Mouse (Mus musculus) adrenal gland, adult 18-20 months (tissue): ENCODE measurements around the gene Prex1. TPM values are rescaled to one million over a fixed set of nuclear protein-coding genes. Genes with fewer than 3 reads are reported as not detected.

ENCODE experiments used
- DNase-seq, 2 experiments: peaks; one replicate each; pipeline ENCODE4 v3.0.0; 2021 to 2022; ENCODE audit warnings: low spot score in 2 of 2
- total RNA-seq, 2 experiments: library from RNA; stranded (reverse); gene quantifications; 1 replicate in 1 of 2; 2 replicates in 1 of 2; pipeline ENCODE4 v1.2.3; 2021

The Prex1 gene
- total RNA-seq, 2 experiments from 2014 or later = 9.4 to 12.7 TPM

- no peak for DNase-seq
These were observed 14.2 kb upstream of the Prex1 start for GRCm38 (mm10) chr2:166727790-166728189.

GRCm38 (mm10) chr2:166726891-166727290 lies 13.3 kb upstream of the Prex1 start:
- DNase-seq = no peak

- no peak for DNase-seq
These were observed 6.8 kb upstream of the Prex1 start for GRCm38 (mm10) chr2:166720416-166720815.

GRCm38 (mm10) chr2:166719930-166720305 lies 6.3 kb upstream of the Prex1 start:
- no peak for DNase-seq

- DNase-seq = no peak
These were observed 5.8 kb upstream of the Prex1 start for GRCm38 (mm10) chr2:166719301-166719929.

GRCm38 (mm10) chr2:166716067-166716466 lies 2.4 kb upstream of the Prex1 start:
- DNase-seq = no peak

- peak in 1 of 2 experiments; percentile 38 for DNase-seq
These were observed 731 bp upstream of the Prex1 start for GRCm38 (mm10) chr2:166714427-166714699.

- DNase-seq = peak in 1 of 2 experiments; percentile 58
These were observed 587 bp downstream of the Prex1 start for GRCm38 (mm10) chr2:166712801-166713689.

- DNase-seq = no peak
These were observed 1.3 kb downstream of the Prex1 start for GRCm38 (mm10) chr2:166712310-166712709.

GRCm38 (mm10) chr2:166711681-166712132 lies 1.9 kb downstream of the Prex1 start:
- no peak for DNase-seq

GRCm38 (mm10) chr2:166709883-166710282 lies 3.7 kb downstream of the Prex1 start:
- DNase-seq = no peak

- no peak for DNase-seq
These were observed 5.3 kb downstream of the Prex1 start for GRCm38 (mm10) chr2:166708304-166708703.

GRCm38 (mm10) chr2:166706526-166706925 lies 7.1 kb downstream of the Prex1 start:
- no peak for DNase-seq

- DNase-seq = no peak
These were observed 10.1 kb downstream of the Prex1 start for GRCm38 (mm10) chr2:166703491-166703890.

GRCm38 (mm10) chr2:166702113-166702445 lies 11.6 kb downstream of the Prex1 start:
- no peak for DNase-seq

- no peak for DNase-seq
These were observed 12.2 kb downstream of the Prex1 start for GRCm38 (mm10) chr2:166701248-166702112.

GRCm38 (mm10) chr2:166700732-166701131 lies 12.9 kb downstream of the Prex1 start:
- no peak for DNase-seq

- no peak for DNase-seq
These were observed 13.5 kb downstream of the Prex1 start for GRCm38 (mm10) chr2:166700116-166700515.

- no peak for DNase-seq
These were observed 14.1 kb downstream of the Prex1 start for GRCm38 (mm10) chr2:166699552-166699951.

GRCm38 (mm10) chr2:166694616-166695015 lies 19.0 kb downstream of the Prex1 start:
- no peak for DNase-seq

- DNase-seq = no peak
These were observed 20.2 kb downstream of the Prex1 start for GRCm38 (mm10) chr2:166693394-166693793.
